Mouse (Mus musculus) liver, adult 2 months (tissue): ENCODE data around the gene Aldoc.

Experiments used
- CTCF ChIP-seq: fragments of 200-500 bp; IDR thresholded peaks from 2 replicates; pipeline ENCODE4 v1.5.1; 2011; ENCODE audit warnings: low read depth, low read length, control low read depth
- POLR2A ChIP-seq: fragments of 200-500 bp; IDR thresholded peaks from 2 replicates; pipeline ENCODE4 v1.6.1; 2011; ENCODE audit warnings: low read length, control low read depth; ENCODE audit not compliant: insufficient read depth; ENCODE audit errors: extremely low read depth

GRCm38 (mm10) chr11:78344328-78344889 lies 21.6 kb downstream of the Aldoc start:
- no peak for TF ChIP-seq CTCF
- no peak for TF ChIP-seq POLR2A
